Mouse (Mus musculus) stomach, postnatal 0 days (tissue): ENCODE results near the gene Pik3c2g.

Experiments used
- CTCF ChIP-seq: IDR thresholded peaks from 2 replicates; pipeline ENCODE4 v1.5.1; 2016; ENCODE audit warnings: antibody characterized with exemption, low read depth, mild to moderate bottlenecking, moderate library complexity
- EP300 ChIP-seq: optimal IDR thresholded peaks from 2 replicates; pipeline ENCODE3; 2016; ENCODE audit warnings: antibody characterized with exemption

- TF ChIP-seq CTCF (no peak), EP300 (no peak)
Observed at GRCm38 (mm10) chr6:139839907-139840306, 252.9 kb downstream of the Pik3c2g start.
